Mouse (Mus musculus): ENCODE data around the gene Src. TPM values are rescaled to one million over a fixed set of nuclear protein-coding genes. Genes with fewer than 3 reads are reported as not detected.

Gene Src
- total RNA-seq, 1 experiment: 36.7 TPM

DNA sequence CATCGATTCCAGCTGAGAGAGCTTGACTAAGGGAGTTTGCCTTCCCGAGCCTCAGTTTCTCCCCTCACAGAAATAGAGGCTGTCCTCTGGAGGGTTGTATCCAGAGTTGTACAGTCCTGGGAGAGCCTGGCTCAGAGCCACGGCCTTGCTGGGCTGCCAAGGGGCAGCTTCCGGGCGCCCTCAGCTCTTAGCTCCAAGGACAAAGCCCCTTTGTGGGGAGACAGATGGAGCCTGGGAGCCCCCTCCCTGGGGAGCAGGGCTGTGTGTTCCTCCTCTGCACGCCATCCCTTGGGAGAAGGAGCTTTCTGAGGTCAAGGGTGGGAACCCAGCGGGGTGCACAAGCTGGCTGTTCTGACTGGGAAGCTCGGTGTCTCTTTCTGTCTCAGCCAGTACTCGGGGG is 14.2 kb downstream of the Src start:
- Histone ChIP-seq H3K4me3 (ENCODE audit: insufficient read depth in 1 of 2, low read depth in 1 of 2, low read length in 2 of 2, poor library complexity in 1 of 2, severe bottlenecking in 1 of 2) (no peak overlapping the region), H3K4me1 (ENCODE audit: control insufficient read depth in 2 of 2, insufficient read depth in 2 of 2, low read length in 2 of 2, poor library complexity in 1 of 2) (peaks cover 19 to 60% of the 10 kb centered on the region in 2 experiments), H3K27ac (ENCODE audit: insufficient read depth, low read depth, low read length, poor library complexity, severe bottlenecking) (peak overlapping the region; percentile 30; the same call in 1 of the 2 replicates), H3K9me3 (ENCODE audit: control insufficient read depth, insufficient read depth, low read depth, low read length) (no peaks in the 10 kb centered on the region), H3K36me3 (ENCODE audit: control insufficient read depth, insufficient read depth, low read length, poor library complexity, severe bottlenecking) (peaks cover 7% of the 10 kb centered on the region; the same call in 1 of the 2 replicates), H3K9ac (ENCODE audit: insufficient read depth, low read depth, low read length, poor library complexity, severe bottlenecking) (peak overlapping the region; percentile 16; the same call in 1 of the 2 replicates)
- no peak for DNase-seq (ENCODE audit: low read depth, low spot score)
- in situ Hi-C loops (cut with MboI; ENCODE audit: low sequenced_read_pairs in 2 of 2, unreplicated experiment in 2 of 2): no loop called here
- TF ChIP-seq HCFC1 (IDR thresholded peaks at IDR 0.05; ENCODE audit: borderline replicate concordance, insufficient read depth, low read length) (no peak), ZNF384 (IDR thresholded peaks at IDR 0.05; ENCODE audit: low read depth, low read length) (no peak), CHD2 (IDR thresholded peaks at IDR 0.05; ENCODE audit: low read depth, low read length) (no peak), ZC3H11A (IDR thresholded peaks at IDR 0.05; ENCODE audit: borderline replicate concordance, low read depth, low read length) (no peak), MAFK (IDR thresholded peaks at IDR 0.05; ENCODE audit: insufficient read depth, low read depth, low read length) (no peak)

DNA sequence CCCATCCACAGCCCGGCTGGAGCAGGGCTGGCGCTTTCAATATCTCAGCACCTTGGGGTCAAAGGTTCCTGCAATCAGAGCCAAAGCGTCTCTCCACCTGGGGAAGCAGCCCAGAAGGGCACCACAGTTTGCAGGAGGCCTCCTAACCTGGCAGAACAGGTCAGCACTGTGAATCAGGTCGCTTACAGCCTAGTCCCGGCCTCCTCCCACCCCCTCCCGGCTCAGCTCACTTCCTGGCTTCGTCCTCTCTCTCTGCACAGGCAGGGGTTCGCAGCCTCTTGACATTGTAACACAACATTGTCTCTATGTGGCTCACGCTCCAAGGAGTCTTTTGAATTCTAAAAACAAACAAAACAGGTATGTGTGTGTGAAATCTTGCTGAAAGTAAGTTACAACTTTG is 15.8 kb downstream of the Src start:
- H3K9ac ChIP-seq (ENCODE audit: insufficient read depth, low read depth, low read length, poor library complexity, severe bottlenecking): peak overlapping the region; percentile 49; the same call in 1 of the 2 replicates
- TF ChIP-seq HCFC1 (IDR thresholded peaks at IDR 0.05; ENCODE audit: borderline replicate concordance, insufficient read depth, low read length) (no peak), CHD2 (IDR thresholded peaks at IDR 0.05; ENCODE audit: low read depth, low read length) (no peak), MAFK (IDR thresholded peaks at IDR 0.05; ENCODE audit: insufficient read depth, low read depth, low read length) (no peak), ZNF384 (IDR thresholded peaks at IDR 0.05; ENCODE audit: low read depth, low read length) (no peak), ZC3H11A (IDR thresholded peaks at IDR 0.05; ENCODE audit: borderline replicate concordance, low read depth, low read length) (no peak)
- peaks cover 19 to 63% of the 10 kb centered on the region in 2 experiments for H3K4me1 ChIP-seq (ENCODE audit: control insufficient read depth in 2 of 2, insufficient read depth in 2 of 2, low read length in 2 of 2, poor library complexity in 1 of 2)
- in situ Hi-C loops (cut with MboI; ENCODE audit: low sequenced_read_pairs in 2 of 2, unreplicated experiment in 2 of 2): no loop called here
- peak overlapping the region; percentile 32 to 36 for H3K4me3 ChIP-seq (ENCODE audit: insufficient read depth in 1 of 2, low read depth in 1 of 2, low read length in 2 of 2, poor library complexity in 1 of 2, severe bottlenecking in 1 of 2)
- H3K27ac ChIP-seq (ENCODE audit: insufficient read depth, low read depth, low read length, poor library complexity, severe bottlenecking): peak overlapping the region; percentile 89
- peaks cover 7% of the 10 kb centered on the region; the same call in 1 of the 2 replicates for H3K36me3 ChIP-seq (ENCODE audit: control insufficient read depth, insufficient read depth, low read length, poor library complexity, severe bottlenecking)
- DNase-seq (ENCODE audit: low read depth, low spot score): no peak
- no peaks in the 10 kb centered on the region for H3K9me3 ChIP-seq (ENCODE audit: control insufficient read depth, insufficient read depth, low read depth, low read length)

DNA sequence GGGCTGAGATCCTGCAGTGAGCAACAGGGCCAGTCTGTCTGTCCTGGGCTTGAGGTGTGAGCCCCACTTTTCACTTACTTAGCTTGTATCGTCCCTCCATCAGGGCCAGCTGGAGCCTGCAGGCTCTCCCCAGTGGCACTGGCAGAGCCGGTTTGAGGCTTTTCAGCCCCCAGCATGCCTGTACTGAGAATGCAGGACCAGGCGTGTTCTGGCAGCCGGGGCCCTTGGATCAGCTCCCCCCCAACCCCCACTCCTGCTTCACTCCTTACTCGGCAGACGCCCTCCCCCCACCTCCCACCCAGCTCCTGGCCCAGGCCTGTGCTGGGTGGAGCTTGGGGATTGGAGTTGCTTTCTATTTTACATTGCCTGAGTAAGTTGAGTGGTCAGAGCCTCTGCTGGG is 16.3 kb downstream of the Src start:
- Histone ChIP-seq H3K4me1 (ENCODE audit: control insufficient read depth in 2 of 2, insufficient read depth in 2 of 2, low read length in 2 of 2, poor library complexity in 1 of 2) (peaks cover 19 to 63% of the 10 kb centered on the region in 2 experiments), H3K4me3 (ENCODE audit: insufficient read depth in 1 of 2, low read depth in 1 of 2, low read length in 2 of 2, poor library complexity in 1 of 2, severe bottlenecking in 1 of 2) (peak overlapping the region; percentile 32 to 36), H3K9me3 (ENCODE audit: control insufficient read depth, insufficient read depth, low read depth, low read length) (no peaks in the 10 kb centered on the region), H3K27ac (ENCODE audit: insufficient read depth, low read depth, low read length, poor library complexity, severe bottlenecking) (peak overlapping the region; percentile 89), H3K36me3 (ENCODE audit: control insufficient read depth, insufficient read depth, low read length, poor library complexity, severe bottlenecking) (peaks cover 7% of the 10 kb centered on the region; the same call in 1 of the 2 replicates), H3K9ac (ENCODE audit: insufficient read depth, low read depth, low read length, poor library complexity, severe bottlenecking) (peak overlapping the region; percentile 49; the same call in 1 of the 2 replicates)
- in situ Hi-C loops (cut with MboI; ENCODE audit: low sequenced_read_pairs in 2 of 2, unreplicated experiment in 2 of 2): no loop called here
- TF ChIP-seq ZC3H11A (IDR thresholded peaks at IDR 0.05; ENCODE audit: borderline replicate concordance, low read depth, low read length): no peak
- TF ChIP-seq ZNF384 (IDR thresholded peaks at IDR 0.05; ENCODE audit: low read depth, low read length): no peak
- no peak for TF ChIP-seq CHD2 (IDR thresholded peaks at IDR 0.05; ENCODE audit: low read depth, low read length)
- 0 out of 2 replicates have a peak, but pooled peaks have one; percentile 32 for TF ChIP-seq HCFC1 (IDR thresholded peaks at IDR 0.05; ENCODE audit: borderline replicate concordance, insufficient read depth, low read length)
- no peak for TF ChIP-seq MAFK (IDR thresholded peaks at IDR 0.05; ENCODE audit: insufficient read depth, low read depth, low read length)
- DNase-seq (ENCODE audit: low read depth, low spot score): peak; percentile 45

DNA sequence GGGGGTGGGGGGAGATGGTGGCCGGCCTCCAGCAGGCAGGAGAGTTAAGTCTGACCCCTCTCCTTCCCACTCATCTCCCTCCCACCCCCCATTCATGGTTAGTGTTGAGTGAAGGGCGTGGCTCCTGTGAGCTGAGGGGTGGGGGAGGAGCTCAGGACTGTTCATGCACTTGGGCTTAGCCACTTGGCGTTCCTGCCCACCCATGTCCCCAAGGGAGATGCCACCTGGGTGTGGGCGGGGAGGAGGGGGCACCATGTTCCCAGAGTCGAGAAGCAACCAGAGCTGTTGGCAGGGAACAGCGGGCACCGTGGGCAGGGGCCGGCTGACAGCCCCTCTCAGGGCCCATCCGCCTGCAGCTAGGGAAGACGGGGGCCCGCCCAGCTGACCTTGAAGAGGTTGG is 18.3 kb downstream of the Src start:
- in situ Hi-C loops (cut with MboI; ENCODE audit: low sequenced_read_pairs in 2 of 2, unreplicated experiment in 2 of 2): no loop called here
- no peaks in the 10 kb centered on the region for H3K9me3 ChIP-seq (ENCODE audit: control insufficient read depth, insufficient read depth, low read depth, low read length)
- no peak overlapping the region; a peak in 1 of 4 replicates for H3K4me3 ChIP-seq (ENCODE audit: insufficient read depth in 1 of 2, low read depth in 1 of 2, low read length in 2 of 2, poor library complexity in 1 of 2, severe bottlenecking in 1 of 2)

More for the DNA sequence above, 18.3 kb downstream of the Src start:
- DNase-seq (ENCODE audit: low read depth, low spot score): no peak
- peaks cover 12% of the 10 kb centered on the region for H3K36me3 ChIP-seq (ENCODE audit: control insufficient read depth, insufficient read depth, low read length, poor library complexity, severe bottlenecking)
- H3K4me1 ChIP-seq (ENCODE audit: control insufficient read depth in 2 of 2, insufficient read depth in 2 of 2, low read length in 2 of 2, poor library complexity in 1 of 2): peaks cover 18 to 50% of the 10 kb centered on the region in 2 experiments
- peak overlapping the region; percentile 17 for H3K27ac ChIP-seq (ENCODE audit: insufficient read depth, low read depth, low read length, poor library complexity, severe bottlenecking)
- no peak overlapping the region for H3K9ac ChIP-seq (ENCODE audit: insufficient read depth, low read depth, low read length, poor library complexity, severe bottlenecking)
- TF ChIP-seq ZC3H11A (IDR thresholded peaks at IDR 0.05; ENCODE audit: borderline replicate concordance, low read depth, low read length): no peak
- TF ChIP-seq ZNF384 (IDR thresholded peaks at IDR 0.05; ENCODE audit: low read depth, low read length): no peak
- no peak for TF ChIP-seq CHD2 (IDR thresholded peaks at IDR 0.05; ENCODE audit: low read depth, low read length)
- TF ChIP-seq HCFC1 (IDR thresholded peaks at IDR 0.05; ENCODE audit: borderline replicate concordance, insufficient read depth, low read length): no peak
- no peak for TF ChIP-seq MAFK (IDR thresholded peaks at IDR 0.05; ENCODE audit: insufficient read depth, low read depth, low read length)
